Mouse (Mus musculus) liver, embryonic 15.5 days (tissue): ENCODE data around the gene Pip4k2a. TPM values are rescaled to one million over a fixed set of nuclear protein-coding genes. Genes with fewer than 3 reads are reported as not detected.
"Not testable (repeated sequence)": the region's sequence is repeated elsewhere in the genome, so short reads cannot be mapped to it uniquely, and the experiment has no call there.

Experiments
- ATAC-seq: fragments of 200-750 bp; cut with Nextera tagmentation; 2 replicates; pipeline ENCODE4 v1.8.0; 2017; ENCODE audit warnings: moderate number of reproducible peaks, mild to moderate bottlenecking, moderate library complexity; ENCODE audit not compliant: insufficient read depth
- H3K27ac ChIP-seq: fragments of 300-500 bp; sonication (generic); replicated peaks from 2 replicates; pipeline ENCODE4 v1.5.1; 2015; ENCODE audit warnings: mild to moderate bottlenecking, inconsistent platforms
- H3K27me3 ChIP-seq: fragments of 300-500 bp; sonication (generic); 2 replicates; pipeline ENCODE4 v1.6.1; 2015; ENCODE audit warnings: mild to moderate bottlenecking, inconsistent platforms
- H3K36me3 ChIP-seq: fragments of 300-500 bp; sonication (generic); replicated peaks from 2 replicates; pipeline ENCODE4 v1.6.1; 2015; ENCODE audit warnings: moderate library complexity, mild to moderate bottlenecking, inconsistent platforms
- H3K4me1 ChIP-seq: fragments of 300-500 bp; sonication (generic); replicated peaks from 2 replicates; pipeline ENCODE4 v1.6.1; 2015; ENCODE audit warnings: inconsistent platforms
- H3K4me2 ChIP-seq: fragments of 300-500 bp; sonication (generic); 2 replicates; pipeline ENCODE4 v1.6.1; 2015; ENCODE audit warnings: moderate library complexity, mild to moderate bottlenecking, inconsistent platforms
- H3K4me3 ChIP-seq: fragments of 300-500 bp; sonication (generic); replicated peaks from 2 replicates; pipeline ENCODE4 v1.5.1; 2015; ENCODE audit warnings: mild to moderate bottlenecking, inconsistent platforms
- H3K9ac ChIP-seq: fragments of 300-500 bp; sonication (generic); 2 replicates; pipeline ENCODE4 v1.6.1; 2015; ENCODE audit warnings: moderate library complexity, mild to moderate bottlenecking, inconsistent platforms
- H3K9me3 ChIP-seq: fragments of 300-500 bp; sonication (generic); replicated peaks from 2 replicates; pipeline ENCODE4 v1.6.1; 2016; ENCODE audit warnings: inconsistent platforms
- WGBS: fragments of 180-500 bp; shearing (Covaris S2); methylation state at CpG from one replicate; pipeline ENCODE4 v1.1.7; 2015; ENCODE audit warnings: mixed read lengths; ENCODE audit not compliant: insufficient replicate concordance; 5-methylcytosine and 5-hydroxymethylcytosine counted together
- polyA plus RNA-seq: library from polyadenylated mRNA; unstranded; fragments of >200 nt; fragmentation: Nextera tagmentation; extraction: Ambion mirVana; gene quantifications from 2 replicates; pipeline ENCODE4 v1.2.1, GENCODE M21; 2015

Pip4k2a gene
- polyA plus RNA-seq = 16.9 and 17.8 TPM in 2 replicates

- ATAC-seq = peak; percentile 97
- peaks cover 47% of the 10 kb centered on the region for H3K4me1 ChIP-seq
- peak within 1 kb of the TSS; percentile 96 for H3K9ac ChIP-seq
- H3K27me3 ChIP-seq = no peaks in the 10 kb centered on the region; the same call in 1 of the 2 replicates
- H3K36me3 ChIP-seq = no peaks in the 10 kb centered on the region
- H3K27ac ChIP-seq = peak within 1 kb of the TSS; percentile 99
- H3K4me2 ChIP-seq = peak within 1 kb of the TSS; percentile 90
- WGBS = under 1% methylated on average over 66 of the region's 66 CpGs
- H3K9me3 ChIP-seq = no peaks in the 10 kb centered on the region
- peak within 1 kb of the TSS; percentile 91 for H3K4me3 ChIP-seq
Measured at GRCm38 (mm10) chr2:18998054-18998478, at the start of gene Pip4k2a, which contains the start of gene 4930426L09Rik. TSS of gene Pip4k2a (minus strand) at chr2:18998126. TSS of gene 4930426L09Rik (plus strand) at chr2:18998343.

GRCm38 (mm10) chr2:19037907-19038570 is 40.1 kb upstream of the Pip4k2a start:
- WGBS = 47% methylated on average over 4 of the region's 4 CpGs
- Histone ChIP-seq H3K9me3 (no peaks in the 10 kb centered on the region), H3K27me3 (no peaks in the 10 kb centered on the region), H3K4me3 (no peak overlapping the region), H3K36me3 (no peaks in the 10 kb centered on the region), H3K27ac (0 out of 2 replicates have a peak overlapping the region, but pooled peaks have one; percentile 26), H3K4me1 (no peaks in the 10 kb centered on the region), H3K9ac (no peak overlapping the region), H3K4me2 (no peak overlapping the region)
- ATAC-seq = no peak

- no peak overlapping the region for H3K27ac ChIP-seq
- no peaks in the 10 kb centered on the region for H3K4me1 ChIP-seq
- no peak overlapping the region for H3K4me3 ChIP-seq
- no peak overlapping the region for H3K4me2 ChIP-seq
- 54% methylated on average over 4 of the region's 4 CpGs for WGBS
- no peak for ATAC-seq
- H3K27me3 ChIP-seq = no peaks in the 10 kb centered on the region
- no peaks in the 10 kb centered on the region for H3K36me3 ChIP-seq
- no peaks in the 10 kb centered on the region for H3K9me3 ChIP-seq
- H3K9ac ChIP-seq = no peak overlapping the region
Measured at GRCm38 (mm10) chr2:19037430-19037829, 39.5 kb upstream of the Pip4k2a start.

GRCm38 (mm10) chr2:19024807-19025206 is 26.9 kb upstream of the Pip4k2a start:
- H3K36me3 ChIP-seq = no peaks in the 10 kb centered on the region
- WGBS = 96% methylated on average over 2 of the region's 2 CpGs

GRCm38 (mm10) chr2:19018034-19018433 is 20.1 kb upstream of the Pip4k2a start:
- H3K27ac ChIP-seq = no peak overlapping the region
- no peaks in the 10 kb centered on the region for H3K36me3 ChIP-seq
- no peak overlapping the region for H3K9ac ChIP-seq
- H3K27me3 ChIP-seq = no peaks in the 10 kb centered on the region
- no peak overlapping the region for H3K4me2 ChIP-seq
- no peak overlapping the region for H3K4me3 ChIP-seq
- no peak for ATAC-seq
- no peaks in the 10 kb centered on the region for H3K9me3 ChIP-seq
- WGBS = 53% methylated on average over 2 of the region's 2 CpGs
- H3K4me1 ChIP-seq = peaks cover 13% of the 10 kb centered on the region

More at GRCm38 (mm10) chr2:19024807-19025206, 26.9 kb upstream of the Pip4k2a start:
- ATAC-seq = no peak
- Histone ChIP-seq H3K9me3 (no peaks in the 10 kb centered on the region), H3K9ac (no peak overlapping the region), H3K27ac (no peak overlapping the region), H3K27me3 (no peaks in the 10 kb centered on the region), H3K4me1 (no peaks in the 10 kb centered on the region), H3K4me3 (no peak overlapping the region), H3K4me2 (no peak overlapping the region)

- H3K36me3 ChIP-seq = no peaks in the 10 kb centered on the region
- 64% methylated on average over 1 of the region's 1 CpGs for WGBS
- H3K9ac ChIP-seq = no peak overlapping the region
- no peak overlapping the region for H3K4me2 ChIP-seq
- no peak for ATAC-seq
- H3K4me1 ChIP-seq = peaks cover 19% of the 10 kb centered on the region
- H3K4me3 ChIP-seq = no peak overlapping the region
- H3K27me3 ChIP-seq = no peaks in the 10 kb centered on the region
- no peaks in the 10 kb centered on the region for H3K9me3 ChIP-seq
- H3K27ac ChIP-seq = no peak overlapping the region
Measured at GRCm38 (mm10) chr2:19016839-19017238, 18.9 kb upstream of the Pip4k2a start.

DNA sequence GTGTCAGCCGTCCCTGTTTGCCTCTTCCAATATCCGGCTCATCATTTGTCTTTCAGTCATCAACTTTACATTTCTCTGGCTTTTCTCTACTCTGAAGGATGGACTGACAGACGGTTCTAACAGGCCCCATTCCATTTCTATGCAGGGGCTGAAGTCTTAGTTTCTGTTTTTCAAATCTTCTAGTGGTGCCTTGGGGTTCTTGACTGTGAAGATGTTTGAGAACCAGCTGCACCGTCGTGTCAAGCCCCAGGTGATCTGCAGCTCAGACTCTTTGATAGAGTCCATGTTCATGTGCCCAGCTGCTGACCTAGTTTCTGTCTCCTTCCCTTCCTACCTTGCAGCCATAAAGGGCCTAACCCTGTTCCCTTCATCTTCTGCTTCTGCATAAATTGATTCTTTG is 18.4 kb upstream of the Pip4k2a start:
- Histone ChIP-seq H3K9me3 (no peaks in the 10 kb centered on the region), H3K9ac (no peak overlapping the region), H3K4me2 (no peak overlapping the region), H3K4me3 (no peak overlapping the region), H3K4me1 (peaks cover 23% of the 10 kb centered on the region), H3K27ac (no peak overlapping the region), H3K27me3 (no peaks in the 10 kb centered on the region), H3K36me3 (no peaks in the 10 kb centered on the region)
- ATAC-seq = no peak
- WGBS = 79% methylated on average over 5 of the region's 5 CpGs

GRCm38 (mm10) chr2:19011443-19011842 is 13.5 kb upstream of the Pip4k2a start:
- Histone ChIP-seq H3K4me3 (peak overlapping the region; percentile 54), H3K9me3 (no peaks in the 10 kb centered on the region), H3K36me3 (no peaks in the 10 kb centered on the region), H3K27ac (peak overlapping the region; percentile 87), H3K9ac (no peak overlapping the region), H3K4me2 (peak overlapping the region; percentile 60), H3K27me3 (no peaks in the 10 kb centered on the region), H3K4me1 (peaks cover 36% of the 10 kb centered on the region)
- ATAC-seq = peak; percentile 96
- WGBS = 15% methylated on average over 6 of the region's 6 CpGs

- not testable (repeated sequence) for H3K27me3 ChIP-seq, H3K36me3 ChIP-seq, H3K9me3 ChIP-seq
- H3K4me3 ChIP-seq = 0 out of 2 replicates have a peak overlapping the region, but pooled peaks have one; percentile 12
- ATAC-seq = peak; percentile 49
- peaks cover 40% of the 10 kb centered on the region for H3K4me1 ChIP-seq
- H3K9ac ChIP-seq = 0 out of 2 replicates have a peak overlapping the region, but pooled peaks have one; percentile 38
- WGBS = 38% methylated on average over 1 of the region's 1 CpGs
- H3K27ac ChIP-seq = peak overlapping the region; percentile 87
- H3K4me2 ChIP-seq = peak overlapping the region; percentile 60
Measured at GRCm38 (mm10) chr2:19010541-19010940, 12.6 kb upstream of the Pip4k2a start.

DNA sequence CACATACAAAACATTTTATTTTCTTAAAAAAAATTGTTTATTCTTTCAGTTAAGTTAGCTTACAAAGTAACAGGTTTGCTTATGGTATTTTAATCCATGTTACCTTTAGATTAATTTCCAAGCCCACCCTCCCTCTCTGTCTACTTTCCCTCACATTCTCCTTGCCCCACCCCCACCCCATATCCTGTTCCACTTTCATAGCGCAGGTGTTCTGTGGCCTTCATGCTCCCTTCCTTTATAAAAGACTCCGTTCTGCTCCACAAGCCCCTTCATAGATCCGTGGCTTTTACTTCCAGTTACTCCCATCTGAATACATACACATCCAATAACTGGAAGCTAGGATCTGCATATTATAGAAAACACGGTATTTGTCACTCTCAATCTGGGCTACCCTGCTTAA is 9.7 kb upstream of the Pip4k2a start:
- ATAC-seq = no peak

DNA sequence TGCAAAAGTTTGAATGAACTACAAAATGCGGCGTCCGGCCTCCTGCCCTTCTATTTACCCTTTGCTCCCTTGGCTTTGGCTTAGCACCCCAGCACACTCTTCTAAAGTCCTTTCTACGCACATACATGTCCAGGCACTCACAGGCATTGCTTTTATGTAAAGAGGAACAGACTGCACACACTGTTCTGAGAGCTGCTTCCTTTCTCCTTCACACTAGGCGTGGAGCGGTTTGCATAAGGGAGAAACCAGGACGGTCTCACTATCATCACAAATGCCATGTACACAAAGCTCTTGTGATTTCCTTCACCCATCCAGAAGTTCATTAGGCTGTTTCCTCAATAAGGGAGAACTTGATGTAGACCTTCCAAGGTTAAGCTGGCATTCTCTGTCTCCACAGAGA is 8.2 kb upstream of the Pip4k2a start:
- WGBS = 63% methylated on average over 7 of the region's 7 CpGs
- peak overlapping the region; percentile 43 for H3K27ac ChIP-seq
- ATAC-seq = no peak

More for the DNA sequence above, 9.7 kb upstream of the Pip4k2a start:
- WGBS = 59% methylated on average over 4 of the region's 4 CpGs
- H3K27ac ChIP-seq = no peak overlapping the region
- no peaks in the 10 kb centered on the region for H3K27me3 ChIP-seq
- no peaks in the 10 kb centered on the region for H3K36me3 ChIP-seq
- no peak overlapping the region for H3K4me2 ChIP-seq
- H3K4me3 ChIP-seq = no peak overlapping the region
- peaks cover 45% of the 10 kb centered on the region for H3K4me1 ChIP-seq
- no peaks in the 10 kb centered on the region for H3K9me3 ChIP-seq
- H3K9ac ChIP-seq = no peak overlapping the region

More for the DNA sequence above, 8.2 kb upstream of the Pip4k2a start:
- Histone ChIP-seq H3K27me3 (no peaks in the 10 kb centered on the region), H3K36me3 (no peaks in the 10 kb centered on the region), H3K4me2 (no peak overlapping the region), H3K4me3 (no peak overlapping the region), H3K4me1 (peaks cover 34% of the 10 kb centered on the region), H3K9me3 (no peaks in the 10 kb centered on the region), H3K9ac (no peak overlapping the region)
